Mouse (Mus musculus): ENCODE measurements around the gene Lrrc28. TPM values are rescaled to one million over a fixed set of nuclear protein-coding genes. Genes with fewer than 3 reads are reported as not detected.

Gene Lrrc28
- total RNA-seq, 2 experiments from 2014 or later: 32.8 to 35.8 TPM

- DNase-seq: no peak
- intact Hi-C loops (cut with DNase I): no loop called here
Measured at GRCm38 (mm10) chr7:67605114-67605513, 40.0 kb downstream of the Lrrc28 start.

- intact Hi-C loops (cut with DNase I): no loop called here
- DNase-seq: no peak
Measured at GRCm38 (mm10) chr7:67598050-67598449, 47.0 kb downstream of the Lrrc28 start.

- intact Hi-C loops (cut with DNase I): no loop called here
- DNase-seq: no peak
Measured at GRCm38 (mm10) chr7:67596961-67597360, 48.1 kb downstream of the Lrrc28 start.

- DNase-seq: no peak
- intact Hi-C loops (cut with DNase I): no loop called here
Measured at GRCm38 (mm10) chr7:67596322-67596721, 48.7 kb downstream of the Lrrc28 start.

GRCm38 (mm10) chr7:67593902-67594301 lies 51.2 kb downstream of the Lrrc28 start:
- intact Hi-C loops (cut with DNase I): no loop called here

GRCm38 (mm10) chr7:67592670-67593069 lies 52.4 kb downstream of the Lrrc28 start:
- no peak for DNase-seq
- intact Hi-C loops (cut with DNase I): no loop called here

More at GRCm38 (mm10) chr7:67593902-67594301, 51.2 kb downstream of the Lrrc28 start:
- DNase-seq: no peak

GRCm38 (mm10) chr7:67588743-67589142 lies 56.3 kb downstream of the Lrrc28 start:
- no peak for DNase-seq
- intact Hi-C loops (cut with DNase I): no loop called here

GRCm38 (mm10) chr7:67586479-67586878 lies 58.6 kb downstream of the Lrrc28 start:
- DNase-seq: no peak
- intact Hi-C loops (cut with DNase I): no loop called here

GRCm38 (mm10) chr7:67583852-67584251 lies 61.2 kb downstream of the Lrrc28 start:
- no peak for DNase-seq
- intact Hi-C loops (cut with DNase I): no loop called here

- no peak for DNase-seq
- intact Hi-C loops (cut with DNase I): no loop called here
Measured at GRCm38 (mm10) chr7:67578783-67579482, 66.1 kb downstream of the Lrrc28 start.

- no peak for DNase-seq
- intact Hi-C loops (cut with DNase I): no loop called here
Measured at GRCm38 (mm10) chr7:67578044-67578443, 67.0 kb downstream of the Lrrc28 start.

GRCm38 (mm10) chr7:67566510-67567237 lies 78.4 kb downstream of the Lrrc28 start:
- intact Hi-C loops (cut with DNase I): no loop called here
- no peak for DNase-seq

- intact Hi-C loops (cut with DNase I): no loop called here
- DNase-seq: no peak
Measured at GRCm38 (mm10) chr7:67565132-67565531, 79.9 kb downstream of the Lrrc28 start.

GRCm38 (mm10) chr7:67562176-67562575 lies 82.9 kb downstream of the Lrrc28 start:
- peak; percentile 46 for DNase-seq
- intact Hi-C loops (cut with DNase I): no loop called here

- DNase-seq: no peak
- intact Hi-C loops (cut with DNase I): no loop called here
Measured at GRCm38 (mm10) chr7:67559486-67559885, 85.6 kb downstream of the Lrrc28 start.

- no peak for DNase-seq
- intact Hi-C loops (cut with DNase I): no loop called here
Measured at GRCm38 (mm10) chr7:67558230-67558629, 86.8 kb downstream of the Lrrc28 start.

- DNase-seq: no peak
- intact Hi-C loops (cut with DNase I): no loop called here
Measured at GRCm38 (mm10) chr7:67554863-67555262, 90.2 kb downstream of the Lrrc28 start.

GRCm38 (mm10) chr7:67551242-67551641 lies 93.8 kb downstream of the Lrrc28 start:
- no peak for DNase-seq
- intact Hi-C loops (cut with DNase I): no loop called here

GRCm38 (mm10) chr7:67549073-67549561 lies 96.0 kb downstream of the Lrrc28 start:
- intact Hi-C loops (cut with DNase I): no loop called here
- peak; percentile 88 for DNase-seq

GRCm38 (mm10) chr7:67548599-67549041 lies 96.4 kb downstream of the Lrrc28 start:
- intact Hi-C loops (cut with DNase I): no loop called here
- no peak for DNase-seq

- no peak for DNase-seq
Measured at GRCm38 (mm10) chr7:67546282-67546681, 98.8 kb downstream of the Lrrc28 start.

GRCm38 (mm10) chr7:67544586-67544985 lies 100.5 kb downstream of the Lrrc28 start:
- intact Hi-C loops (cut with DNase I): no loop called here
- no peak for DNase-seq

More at GRCm38 (mm10) chr7:67546282-67546681, 98.8 kb downstream of the Lrrc28 start:
- intact Hi-C loops (cut with DNase I): no loop called here
